Mouse (Mus musculus) embryonic facial prominence, embryonic 12.5 days (tissue): Measurements from ENCODE around the gene Arhgef12. TPM values are rescaled to one million over a fixed set of nuclear protein-coding genes. Genes with fewer than 3 reads are reported as not detected.

Experiments
- ATAC-seq: fragments of 200-750 bp; cut with Nextera tagmentation; 2 replicates; pipeline ENCODE4 v1.8.0; 2017; ENCODE audit not compliant: insufficient number of reproducible peaks, insufficient read depth, low FRiP score, low TSS enrichment
- H3K27ac ChIP-seq: fragments of 300-500 bp; sonication (generic); 2 replicates; pipeline ENCODE4 v1.5.1; 2016; ENCODE audit warnings: mild to moderate bottlenecking
- H3K27me3 ChIP-seq: fragments of 300-500 bp; sonication (generic); 2 replicates; pipeline ENCODE4 v1.6.1; 2016; ENCODE audit warnings: mild to moderate bottlenecking, moderate library complexity
- H3K36me3 ChIP-seq: fragments of 300-500 bp; sonication (generic); 2 replicates; pipeline ENCODE4 v1.6.1; 2016; ENCODE audit warnings: mild to moderate bottlenecking
- H3K4me1 ChIP-seq: fragments of 300-500 bp; sonication (generic); 2 replicates; pipeline ENCODE4 v1.6.1; 2016
- H3K4me2 ChIP-seq: fragments of 300-500 bp; sonication (generic); replicated peaks from 2 replicates; pipeline ENCODE4 v1.6.1; 2016; ENCODE audit warnings: mild to moderate bottlenecking, moderate library complexity
- H3K4me3 ChIP-seq: fragments of 300-500 bp; sonication (generic); 2 replicates; pipeline ENCODE4 v1.5.1; 2016; ENCODE audit warnings: mild to moderate bottlenecking
- H3K9ac ChIP-seq: fragments of 300-500 bp; sonication (generic); 2 replicates; pipeline ENCODE4 v1.6.1; 2016; ENCODE audit warnings: mild to moderate bottlenecking, moderate library complexity
- H3K9me3 ChIP-seq: fragments of 300-500 bp; sonication (generic); 2 replicates; pipeline ENCODE4 v1.6.1; 2016; ENCODE audit warnings: mild to moderate bottlenecking, moderate library complexity
- WGBS: fragments of 180-500 bp; shearing (Covaris S2); methylation state at CpG from one replicate; pipeline ENCODE4 v1.1.7; 2016; 5-methylcytosine and 5-hydroxymethylcytosine counted together
- polyA plus RNA-seq: library from polyadenylated mRNA; unstranded; fragments of >200 nt; fragmentation: Nextera tagmentation; extraction: Ambion mirVana; gene quantifications from 2 replicates; pipeline ENCODE4 v1.2.1, GENCODE M21; 2016

The Arhgef12 gene
- polyA plus RNA-seq, 1 experiment from 2014 or later: 17.0 TPM

DNA sequence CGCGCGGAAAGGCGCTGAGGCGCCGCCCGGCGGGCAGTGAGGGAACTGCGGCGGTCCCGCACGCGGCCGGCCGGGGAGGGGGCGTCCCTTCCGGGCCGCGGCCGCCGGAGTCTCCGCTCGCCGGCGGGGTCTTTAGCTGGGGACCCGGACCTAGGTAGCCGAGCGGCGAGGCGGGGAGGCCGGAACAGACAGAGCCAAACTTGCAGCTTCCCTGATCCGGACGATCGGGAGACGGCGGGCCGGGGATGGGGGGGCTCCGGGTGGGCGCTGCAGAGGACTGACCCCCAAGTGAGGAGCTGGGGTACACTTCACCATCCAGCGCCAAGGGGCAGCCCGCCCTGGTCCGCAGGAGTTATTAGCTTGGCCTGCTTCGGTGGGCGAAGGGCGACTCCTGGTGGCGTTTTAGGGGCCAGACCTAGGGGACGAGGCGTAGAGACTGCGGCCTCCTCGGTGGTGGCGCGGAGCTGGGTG, 162.5 kb downstream of the Arhgef12 start:
- Histone ChIP-seq H3K27me3 (peaks cover 27% of the 10 kb centered on the region), H3K4me1 (peaks cover 15% of the 10 kb centered on the region; the same call in 1 of the 2 replicates), H3K9ac (peak overlapping the region; percentile 80), H3K27ac (no peak overlapping the region), H3K4me3 (peak overlapping the region; percentile 73), H3K36me3 (no peaks in the 10 kb centered on the region), H3K9me3 (no peaks in the 10 kb centered on the region), H3K4me2 (peak overlapping the region; percentile 97)
- 1% methylated on average over 44 of the region's 52 CpGs for WGBS
- ATAC-seq: peak; percentile 93

DNA sequence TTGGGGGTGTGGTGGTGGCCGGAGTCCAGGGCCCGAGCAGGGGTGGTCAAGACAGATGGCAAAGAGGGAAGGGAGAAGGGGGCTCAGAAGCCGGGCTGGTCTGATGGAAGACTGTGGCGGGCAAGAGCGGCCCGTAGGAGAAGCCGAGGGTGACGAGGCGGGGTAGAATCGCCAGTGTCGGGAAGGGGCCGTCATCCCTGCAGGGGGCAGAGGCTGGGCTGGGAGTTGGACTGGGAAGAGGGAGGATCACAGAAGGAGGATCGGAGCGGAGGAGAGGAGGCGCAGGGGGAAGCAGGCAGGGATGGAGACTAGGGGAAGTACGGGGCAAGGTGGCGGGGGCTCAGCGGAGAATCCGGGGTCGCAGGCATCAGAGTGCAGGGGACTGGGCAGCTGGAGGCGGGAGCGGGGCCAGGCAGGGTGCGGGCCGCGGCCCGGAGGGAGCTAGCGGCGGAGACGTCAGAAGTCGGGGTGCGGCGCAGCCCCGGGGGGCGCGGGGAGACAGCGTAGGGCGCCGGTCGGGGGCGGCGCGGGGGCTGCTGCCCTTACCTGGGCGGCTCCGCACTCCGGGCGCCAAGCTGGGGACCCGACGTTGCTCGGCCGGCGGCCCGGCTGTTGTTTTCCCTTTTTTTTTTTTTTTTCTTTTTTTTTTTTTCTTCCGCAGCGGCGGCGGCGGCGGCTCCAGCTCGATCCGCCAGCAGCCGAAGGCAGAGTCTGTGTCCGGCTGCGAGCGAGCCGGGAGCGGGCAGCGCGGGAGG, 163.1 kb downstream of the Arhgef12 start, which contains the start of gene Grik4:
Gene Grik4, minus strand, starts transcription at position 713 of the 755 bp plus-strand sequence.
- under 1% methylated on average over 52 of the region's 68 CpGs for WGBS
- H3K9me3 ChIP-seq: no peaks in the 10 kb centered on the region
- H3K27ac ChIP-seq: no peak within 1 kb of the TSS
- H3K9ac ChIP-seq: peak within 1 kb of the TSS; percentile 80
- no peaks in the 10 kb centered on the region for H3K36me3 ChIP-seq
- H3K27me3 ChIP-seq: peaks cover 27% of the 10 kb centered on the region
- H3K4me1 ChIP-seq: peaks cover 15% of the 10 kb centered on the region; the same call in 1 of the 2 replicates
- peak; percentile 77; the same call in 1 of the 2 replicates for ATAC-seq
- peak within 1 kb of the TSS; percentile 97 for H3K4me2 ChIP-seq
- H3K4me3 ChIP-seq: peak within 1 kb of the TSS; percentile 73

DNA sequence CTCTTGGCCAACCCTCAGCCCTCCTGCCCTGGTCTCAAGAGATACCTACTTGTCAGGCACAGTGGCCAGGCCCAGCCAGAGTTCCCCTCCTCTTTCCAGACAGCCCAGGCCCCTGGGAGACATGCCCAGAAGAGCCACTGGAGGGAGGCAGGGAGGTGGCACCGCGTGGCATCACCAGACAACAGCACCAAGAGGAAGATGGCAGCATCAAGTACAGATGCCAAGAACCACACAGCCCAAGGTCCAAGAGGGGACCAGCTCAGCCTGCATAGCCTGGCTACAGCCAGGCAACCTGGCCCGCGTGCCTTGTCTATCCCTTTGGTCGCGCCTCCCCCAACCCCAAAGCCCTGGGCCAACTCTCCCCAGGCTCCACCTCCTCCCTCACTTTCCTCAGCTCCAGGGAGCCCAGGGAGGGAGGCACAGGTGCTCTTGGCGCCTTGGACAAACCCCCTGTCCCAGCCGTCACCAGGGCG, 163.9 kb downstream of the Arhgef12 start:
- 5% methylated on average over 9 of the region's 9 CpGs for WGBS
- no peaks in the 10 kb centered on the region for H3K36me3 ChIP-seq
- peaks cover 15% of the 10 kb centered on the region; the same call in 1 of the 2 replicates for H3K4me1 ChIP-seq
- H3K4me2 ChIP-seq: peak overlapping the region; percentile 97
- no peak for ATAC-seq
- H3K27me3 ChIP-seq: peaks cover 27% of the 10 kb centered on the region
- no peaks in the 10 kb centered on the region for H3K9me3 ChIP-seq
- no peak overlapping the region for H3K27ac ChIP-seq
- no peak overlapping the region for H3K9ac ChIP-seq
- peak overlapping the region; percentile 73 for H3K4me3 ChIP-seq

DNA sequence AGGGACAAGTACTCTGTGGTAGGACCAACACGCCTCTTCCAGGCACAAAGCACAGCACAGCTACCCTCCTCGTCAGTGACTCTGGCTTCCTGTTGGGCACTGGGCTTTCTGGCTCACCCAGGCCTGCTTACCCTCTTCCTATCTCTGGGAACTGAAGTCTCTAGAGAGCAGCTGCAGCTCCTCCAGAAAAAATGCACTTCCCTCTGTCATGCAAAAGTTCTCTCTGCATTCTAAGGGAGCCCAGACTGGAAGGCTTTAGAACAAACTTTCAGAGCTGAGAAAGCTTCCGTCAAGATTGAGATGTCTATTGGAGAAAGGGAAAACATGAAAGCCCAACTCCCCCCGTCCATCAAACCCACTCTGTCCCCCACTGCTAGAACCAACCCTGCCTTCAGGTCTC, 164.9 kb downstream of the Arhgef12 start:
- Histone ChIP-seq H3K27ac (no peak overlapping the region), H3K4me3 (no peak overlapping the region), H3K36me3 (no peaks in the 10 kb centered on the region), H3K9me3 (no peaks in the 10 kb centered on the region), H3K27me3 (peaks cover 26% of the 10 kb centered on the region), H3K4me1 (peaks cover 15% of the 10 kb centered on the region; the same call in 1 of the 2 replicates), H3K4me2 (no peak overlapping the region), H3K9ac (no peak overlapping the region)
- WGBS: 49% methylated on average over 4 of the region's 4 CpGs
- ATAC-seq: no peak

DNA sequence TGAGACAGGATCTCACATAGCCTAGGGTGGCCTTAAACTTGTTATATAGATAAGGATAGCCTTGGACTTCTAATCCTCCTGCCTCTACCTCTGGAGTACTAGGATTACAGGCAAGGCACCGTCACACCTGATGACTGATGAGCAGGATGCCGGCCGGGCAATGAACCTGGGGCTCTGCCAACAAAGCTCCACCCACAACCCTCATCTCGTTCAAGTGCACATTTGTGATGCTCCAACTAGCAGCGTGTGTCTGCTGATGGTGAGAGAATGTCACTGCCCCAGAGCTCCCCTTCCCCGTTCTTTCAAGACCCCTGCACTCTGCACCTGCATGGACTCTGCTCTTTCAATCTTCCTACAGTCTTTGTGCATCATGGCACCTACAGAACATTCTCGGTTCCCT, 174.9 kb downstream of the Arhgef12 start:
- Histone ChIP-seq H3K27ac (no peak overlapping the region), H3K36me3 (no peaks in the 10 kb centered on the region), H3K9me3 (no peaks in the 10 kb centered on the region), H3K4me1 (peaks cover 8% of the 10 kb centered on the region; the same call in 1 of the 2 replicates), H3K27me3 (0 out of 2 replicates have a peak, but pooled peaks cover 6% of the 10 kb centered on the region), H3K4me2 (no peak overlapping the region), H3K9ac (no peak overlapping the region), H3K4me3 (no peak overlapping the region)
- WGBS: 60% methylated on average over 7 of the region's 7 CpGs
- no peak for ATAC-seq

DNA sequence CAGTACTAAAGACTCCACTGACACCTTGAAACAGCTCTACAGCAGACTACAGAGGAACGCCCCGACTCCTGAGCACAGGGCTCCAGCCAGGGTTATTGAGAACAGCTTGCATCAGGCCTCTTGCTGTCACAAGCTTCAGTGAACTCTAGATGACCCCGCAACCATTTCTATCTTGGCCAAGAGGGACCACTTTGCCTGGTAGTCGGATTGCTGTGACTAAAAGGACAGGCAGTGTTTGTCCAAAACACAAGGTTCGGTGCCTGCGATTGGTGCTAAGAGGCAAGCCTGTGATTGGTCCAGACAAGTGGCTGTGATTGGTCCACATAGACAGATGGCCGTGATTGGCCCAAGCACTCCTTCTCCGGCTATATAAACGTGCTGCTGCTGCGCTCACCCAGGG, 179.5 kb downstream of the Arhgef12 start:
- no peak overlapping the region for H3K27ac ChIP-seq
- H3K9ac ChIP-seq: no peak overlapping the region
- no peaks in the 10 kb centered on the region for H3K36me3 ChIP-seq
- peaks cover 4% of the 10 kb centered on the region; the same call in 1 of the 2 replicates for H3K4me1 ChIP-seq
- no peak overlapping the region for H3K4me3 ChIP-seq
- 0 out of 2 replicates have a peak, but pooled peaks have one; percentile 38 for ATAC-seq
- H3K9me3 ChIP-seq: no peaks in the 10 kb centered on the region
- H3K27me3 ChIP-seq: 0 out of 2 replicates have a peak, but pooled peaks cover 6% of the 10 kb centered on the region
- 63% methylated on average over 10 of the region's 10 CpGs for WGBS
- no peak overlapping the region for H3K4me2 ChIP-seq

DNA sequence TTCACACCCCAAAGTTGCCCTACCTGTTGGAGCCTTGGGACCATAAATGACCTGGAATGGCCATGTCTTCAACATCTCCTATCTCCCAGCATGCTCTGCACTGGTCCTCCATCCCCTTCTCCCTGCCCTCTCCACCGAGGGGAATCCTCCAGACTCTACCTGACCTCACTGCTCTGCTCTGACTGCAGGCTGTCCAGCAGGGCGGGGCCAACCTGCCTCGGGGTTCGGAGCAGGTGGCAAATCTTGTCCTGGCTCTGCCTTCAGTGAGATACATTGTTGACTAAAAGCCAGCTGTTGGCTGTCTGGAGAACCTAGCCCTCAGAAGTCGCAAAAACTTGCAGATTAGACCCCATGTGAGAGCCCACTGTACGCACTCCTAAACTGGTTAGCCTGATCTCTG, 180.5 kb downstream of the Arhgef12 start:
- Histone ChIP-seq H3K9me3 (no peaks in the 10 kb centered on the region), H3K27me3 (0 out of 2 replicates have a peak, but pooled peaks cover 5% of the 10 kb centered on the region), H3K27ac (no peak overlapping the region), H3K4me2 (no peak overlapping the region), H3K4me1 (peaks cover 4% of the 10 kb centered on the region; the same call in 1 of the 2 replicates), H3K4me3 (no peak overlapping the region), H3K36me3 (no peaks in the 10 kb centered on the region), H3K9ac (no peak overlapping the region)
- ATAC-seq: no peak
- WGBS: 83% methylated on average over 6 of the region's 6 CpGs

DNA sequence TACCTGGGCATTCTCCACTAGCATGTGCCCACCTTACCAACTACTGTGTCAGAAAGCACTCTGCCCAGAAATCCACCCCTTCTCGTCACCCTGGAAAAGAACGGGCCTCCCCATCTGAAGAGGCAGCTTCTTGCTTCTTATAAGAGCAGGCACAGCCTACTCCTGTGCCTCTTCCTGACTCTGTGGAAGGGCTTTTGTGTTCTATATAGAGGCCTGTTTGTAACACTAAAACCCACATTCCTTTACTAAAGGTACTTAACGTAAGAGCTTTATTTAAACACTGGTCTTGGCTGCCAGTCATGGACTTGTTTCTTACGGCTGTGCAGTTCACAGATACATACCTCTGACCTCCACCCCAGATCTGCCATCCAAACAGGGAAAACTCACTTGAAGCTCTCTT, 185.2 kb downstream of the Arhgef12 start:
- no peak for ATAC-seq
- WGBS: 74% methylated on average over 4 of the region's 4 CpGs
- no peaks in the 10 kb centered on the region for H3K9me3 ChIP-seq

DNA sequence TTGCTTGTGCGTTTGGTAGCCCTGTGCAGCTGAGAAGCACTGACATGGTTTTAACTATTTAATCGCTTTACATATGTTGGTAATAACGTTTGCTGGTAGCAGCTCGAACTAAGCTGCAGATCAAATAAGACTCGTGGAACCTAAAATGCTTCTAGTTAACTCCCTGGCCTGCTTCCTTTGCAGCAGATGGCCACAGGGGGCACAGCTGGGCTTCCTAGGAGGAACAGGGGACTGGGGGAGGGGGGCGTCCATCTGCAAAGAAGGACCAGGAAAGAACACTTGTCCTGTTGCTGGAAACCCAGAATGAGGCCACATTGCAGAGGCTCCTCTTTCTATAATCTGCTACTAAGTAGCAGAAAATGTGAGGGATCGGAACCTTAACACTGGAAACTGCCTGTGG, 186.8 kb downstream of the Arhgef12 start:
- H3K9me3 ChIP-seq: no peaks in the 10 kb centered on the region
- peaks cover 8% of the 10 kb centered on the region; the same call in 1 of the 2 replicates for H3K4me1 ChIP-seq
- no peak overlapping the region for H3K4me3 ChIP-seq
- H3K9ac ChIP-seq: no peak overlapping the region
- H3K4me2 ChIP-seq: no peak overlapping the region
- H3K27me3 ChIP-seq: no peaks in the 10 kb centered on the region; the same call in 1 of the 2 replicates
- H3K36me3 ChIP-seq: no peaks in the 10 kb centered on the region
- no peak for ATAC-seq
- 34% methylated on average over 7 of the region's 7 CpGs for WGBS
- H3K27ac ChIP-seq: no peak overlapping the region

More for the DNA sequence above, 185.2 kb downstream of the Arhgef12 start:
- Histone ChIP-seq H3K9ac (no peak overlapping the region), H3K4me1 (peaks cover 8% of the 10 kb centered on the region; the same call in 1 of the 2 replicates), H3K27ac (no peak overlapping the region), H3K27me3 (no peaks in the 10 kb centered on the region), H3K36me3 (no peaks in the 10 kb centered on the region), H3K4me2 (no peak overlapping the region), H3K4me3 (no peak overlapping the region)

DNA sequence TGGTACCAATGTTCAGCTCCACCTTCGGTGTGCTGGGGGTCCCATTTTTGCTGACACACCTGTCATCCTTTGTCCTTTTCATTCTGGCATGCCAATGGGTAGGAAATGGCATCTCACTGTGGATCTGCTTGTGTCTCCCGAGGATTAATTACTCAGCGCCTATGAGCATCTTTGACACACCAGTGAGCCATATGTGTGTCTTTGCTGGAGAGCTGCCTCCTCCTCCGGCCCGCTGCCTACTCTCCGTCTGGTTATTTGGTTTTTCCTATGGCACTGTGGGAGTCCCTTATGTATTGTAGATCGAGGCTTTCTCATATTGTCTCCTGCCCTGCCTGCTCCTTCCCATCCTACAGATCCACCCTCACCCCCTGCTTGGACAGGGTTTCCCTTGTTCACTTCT, 189.1 kb downstream of the Arhgef12 start:
- H3K36me3 ChIP-seq: no peaks in the 10 kb centered on the region
- H3K9me3 ChIP-seq: no peaks in the 10 kb centered on the region
- no peak overlapping the region for H3K4me3 ChIP-seq
- peaks cover 8% of the 10 kb centered on the region; the same call in 1 of the 2 replicates for H3K4me1 ChIP-seq
- H3K9ac ChIP-seq: no peak overlapping the region
- H3K4me2 ChIP-seq: no peak overlapping the region
- 86% methylated on average over 7 of the region's 7 CpGs for WGBS
- no peak for ATAC-seq
- H3K27me3 ChIP-seq: no peaks in the 10 kb centered on the region; the same call in 1 of the 2 replicates
- no peak overlapping the region for H3K27ac ChIP-seq
